Mouse (Mus musculus) kidney, postnatal 0 days (tissue): ENCODE data around the gene Tnpo3. TPM values are rescaled to one million over a fixed set of nuclear protein-coding genes. Genes with fewer than 3 reads are reported as not detected.

Experiments used
- ATAC-seq: fragments of 200-750 bp; cut with Nextera tagmentation; replicated peaks from 2 replicates; pipeline ENCODE4 v1.8.0; 2017; ENCODE audit warnings: low read depth, moderate number of reproducible peaks, moderate TSS enrichment, moderate library complexity; ENCODE audit not compliant: low FRiP score
- DNase-seq: peaks from one replicate; pipeline ENCODE4 v3.0.0-alpha.2; 2016; ENCODE audit warnings: low spot score
- H3K27ac ChIP-seq: fragments of 300-500 bp; sonication (generic); 2 replicates; pipeline ENCODE4 v1.5.1; 2014; ENCODE audit warnings: mild to moderate bottlenecking
- H3K27me3 ChIP-seq: fragments of 300-500 bp; sonication (generic); 2 replicates; pipeline ENCODE4 v1.6.1; 2014; ENCODE audit warnings: low read length, mixed read lengths; ENCODE audit not compliant: insufficient read depth
- H3K36me3 ChIP-seq: fragments of 300-500 bp; sonication (generic); 2 replicates; pipeline ENCODE4 v1.6.1; 2014; ENCODE audit warnings: low read length, mixed read lengths; ENCODE audit not compliant: insufficient read depth
- H3K4me1 ChIP-seq: fragments of 300-500 bp; sonication (generic); replicated peaks from 2 replicates; pipeline ENCODE4 v1.6.1; 2014; ENCODE audit warnings: antibody characterized with exemption, low read length, mixed read lengths; ENCODE audit not compliant: insufficient read depth
- H3K4me2 ChIP-seq: fragments of 300-500 bp; sonication (generic); 2 replicates; pipeline ENCODE4 v1.6.1; 2014; ENCODE audit warnings: mild to moderate bottlenecking, low read length, moderate library complexity, mixed read lengths
- H3K4me3 ChIP-seq: fragments of 300-500 bp; sonication (generic); replicated peaks from 2 replicates; pipeline ENCODE4 v1.5.1; 2014; ENCODE audit warnings: low read depth, low read length
- H3K9ac ChIP-seq: fragments of 300-500 bp; sonication (generic); 2 replicates; pipeline ENCODE4 v1.6.1; 2014; ENCODE audit warnings: low read depth, low read length
- H3K9me3 ChIP-seq: fragments of 300-500 bp; sonication (generic); replicated peaks from 2 replicates; pipeline ENCODE4 v1.6.1; 2016; ENCODE audit warnings: low read length, inconsistent platforms, mixed read lengths
- CTCF ChIP-seq: IDR thresholded peaks from 2 replicates; pipeline ENCODE4 v1.5.1; 2016; ENCODE audit warnings: antibody characterized with exemption, low read depth, mild to moderate bottlenecking, moderate library complexity
- WGBS: fragments of 180-500 bp; shearing (Covaris S2); extraction: QIAGEN DNeasy Blood & Tissue Kit; methylation state at CpG from one replicate; pipeline ENCODE4 v1.1.7; 2014; 5-methylcytosine and 5-hydroxymethylcytosine counted together
- polyA plus RNA-seq: library from polyadenylated mRNA; unstranded; fragments of >200 nt; fragmentation: Nextera tagmentation; extraction: Ambion mirVana; gene quantifications from 2 replicates; pipeline ENCODE4 v1.2.1, GENCODE M21; 2015

Tnpo3 gene
- polyA plus RNA-seq, 1 experiment from 2014 or later = 56.0 TPM

GRCm38 (mm10) chr6:29632552-29633292 is 23.0 kb upstream of the Tnpo3 start:
- no peaks in the 10 kb centered on the region for H3K9me3 ChIP-seq
- H3K36me3 ChIP-seq = no peaks in the 10 kb centered on the region
- DNase-seq (peak; percentile 52), ATAC-seq (peak; percentile 67)
- 30% methylated on average over 12 of the region's 12 CpGs for WGBS
- H3K4me3 ChIP-seq = no peak overlapping the region
- H3K27ac ChIP-seq = peak overlapping the region; percentile 68
- no peaks in the 10 kb centered on the region for H3K4me1 ChIP-seq
- no peaks in the 10 kb centered on the region for H3K27me3 ChIP-seq
- TF ChIP-seq CTCF = no peak
- no peak overlapping the region for H3K9ac ChIP-seq
- H3K4me2 ChIP-seq = 0 out of 2 replicates have a peak overlapping the region, but pooled peaks have one; percentile 3

DNA sequence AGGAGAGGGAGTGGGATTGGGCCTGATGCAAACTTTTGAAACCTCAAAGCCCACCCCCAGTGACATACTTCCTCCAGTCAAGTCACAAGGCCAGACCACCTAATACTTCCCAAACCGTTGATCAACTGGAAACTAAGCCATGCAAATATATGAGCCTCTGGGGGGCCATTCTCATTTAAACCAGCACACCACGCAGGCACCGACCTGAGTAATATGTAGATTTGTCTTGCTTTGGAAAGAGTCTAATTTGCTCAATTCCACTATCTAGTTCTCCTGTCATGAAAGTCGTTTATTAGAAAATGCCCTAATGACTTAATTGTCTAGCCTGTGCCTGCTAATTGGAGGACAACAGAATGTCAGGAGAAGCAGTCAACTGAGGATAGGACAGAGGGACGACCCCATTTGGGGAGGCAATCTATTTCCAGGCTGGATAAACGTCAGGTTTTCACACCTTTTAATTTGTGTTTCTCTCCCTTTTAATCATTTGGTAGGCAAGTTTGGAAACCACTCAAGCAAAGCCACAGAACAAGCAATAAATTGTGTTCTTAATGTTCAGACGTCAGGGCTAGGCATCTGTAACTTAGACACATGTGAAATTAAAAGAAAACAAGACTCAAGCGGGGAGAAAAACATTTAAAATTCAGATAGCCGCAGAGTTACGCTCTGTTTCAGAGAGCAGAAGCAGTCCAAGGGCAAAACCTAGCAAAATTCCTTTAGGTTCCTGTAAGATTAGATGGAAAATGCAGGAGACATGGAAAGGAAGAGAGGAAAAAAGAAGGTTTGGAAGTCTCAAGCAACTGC is 22.3 kb upstream of the Tnpo3 start:
- H3K4me1 ChIP-seq = no peaks in the 10 kb centered on the region
- 9% methylated on average over 10 of the region's 10 CpGs for WGBS
- ATAC-seq (peak; percentile 41; the same call in 1 of the 2 replicates), DNase-seq (peak; percentile 75)
- no peaks in the 10 kb centered on the region for H3K9me3 ChIP-seq
- TF ChIP-seq CTCF = no peak
- H3K9ac ChIP-seq = no peak overlapping the region
- H3K4me3 ChIP-seq = no peak overlapping the region
- no peaks in the 10 kb centered on the region for H3K27me3 ChIP-seq
- peak overlapping the region; percentile 68 for H3K27ac ChIP-seq
- 0 out of 2 replicates have a peak overlapping the region, but pooled peaks have one; percentile 3 for H3K4me2 ChIP-seq
- H3K36me3 ChIP-seq = no peaks in the 10 kb centered on the region

DNA sequence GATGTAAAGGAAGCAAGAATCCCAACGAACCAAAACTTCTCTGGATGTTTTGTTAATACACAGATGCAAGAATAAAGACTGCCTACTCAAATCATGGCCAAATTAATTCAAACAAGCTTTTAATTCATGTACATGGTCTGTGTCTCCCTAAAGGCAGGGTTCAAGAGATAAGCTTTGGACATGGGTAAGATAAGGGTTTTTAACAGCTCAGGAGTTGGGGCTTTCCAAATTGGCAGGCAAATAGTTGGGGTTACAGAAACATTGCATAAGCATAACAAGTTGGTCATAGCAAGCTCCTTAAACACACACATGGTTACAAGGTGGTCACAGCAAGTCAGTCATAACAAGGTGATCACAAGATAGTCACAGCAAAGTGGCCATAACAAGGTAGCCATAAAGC is 20.5 kb upstream of the Tnpo3 start:
- ATAC-seq = no peak

GRCm38 (mm10) chr6:29627756-29628155 is 18.1 kb upstream of the Tnpo3 start:
- H3K4me3 ChIP-seq = no peak overlapping the region
- no peak for TF ChIP-seq CTCF
- H3K9ac ChIP-seq = no peak overlapping the region
- H3K9me3 ChIP-seq = no peaks in the 10 kb centered on the region
- no peaks in the 10 kb centered on the region for H3K27me3 ChIP-seq
- no peak for DNase-seq
- no peak overlapping the region for H3K4me2 ChIP-seq
- no peak for ATAC-seq
- H3K27ac ChIP-seq = no peak overlapping the region
- H3K36me3 ChIP-seq = no peaks in the 10 kb centered on the region
- no peaks in the 10 kb centered on the region for H3K4me1 ChIP-seq
- 88% methylated on average over 2 of the region's 2 CpGs for WGBS

More for the DNA sequence above, 20.5 kb upstream of the Tnpo3 start:
- H3K9me3 ChIP-seq = no peaks in the 10 kb centered on the region
- no peak for TF ChIP-seq CTCF
- no peak overlapping the region for H3K4me2 ChIP-seq
- no peak overlapping the region for H3K4me3 ChIP-seq
- H3K4me1 ChIP-seq = no peaks in the 10 kb centered on the region
- no peaks in the 10 kb centered on the region for H3K27me3 ChIP-seq
- H3K9ac ChIP-seq = no peak overlapping the region
- DNase-seq = no peak
- H3K36me3 ChIP-seq = no peaks in the 10 kb centered on the region
- H3K27ac ChIP-seq = no peak overlapping the region
- 71% methylated on average over 1 of the region's 1 CpGs for WGBS

DNA sequence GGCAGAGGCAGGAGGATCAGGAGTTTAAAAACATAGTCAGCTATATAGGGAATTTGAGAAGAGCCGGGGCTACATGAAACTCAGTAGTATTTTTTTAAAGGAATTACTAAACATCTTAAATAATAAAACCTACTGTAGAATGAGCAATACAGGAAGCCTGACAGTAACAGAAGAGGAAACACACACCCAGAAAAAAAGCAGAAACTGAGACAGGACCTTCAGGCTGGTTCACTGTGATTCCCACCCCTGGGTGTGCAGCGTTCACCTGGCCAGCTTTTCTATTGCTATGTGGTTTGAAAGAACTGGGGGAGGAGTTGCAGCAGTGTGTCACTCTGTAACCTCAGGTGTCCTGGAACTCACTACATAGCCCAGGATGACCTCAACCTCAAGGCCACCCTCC is 14.2 kb upstream of the Tnpo3 start:
- H3K27ac ChIP-seq = no peak overlapping the region
- H3K9ac ChIP-seq = no peak overlapping the region
- no peaks in the 10 kb centered on the region for H3K36me3 ChIP-seq
- H3K4me1 ChIP-seq = no peaks in the 10 kb centered on the region
- ATAC-seq = no peak
- H3K9me3 ChIP-seq = no peaks in the 10 kb centered on the region
- TF ChIP-seq CTCF = no peak
- 87% methylated on average over 2 of the region's 2 CpGs for WGBS
- H3K4me3 ChIP-seq = no peak overlapping the region
- DNase-seq = no peak
- no peaks in the 10 kb centered on the region for H3K27me3 ChIP-seq
- H3K4me2 ChIP-seq = no peak overlapping the region

DNA sequence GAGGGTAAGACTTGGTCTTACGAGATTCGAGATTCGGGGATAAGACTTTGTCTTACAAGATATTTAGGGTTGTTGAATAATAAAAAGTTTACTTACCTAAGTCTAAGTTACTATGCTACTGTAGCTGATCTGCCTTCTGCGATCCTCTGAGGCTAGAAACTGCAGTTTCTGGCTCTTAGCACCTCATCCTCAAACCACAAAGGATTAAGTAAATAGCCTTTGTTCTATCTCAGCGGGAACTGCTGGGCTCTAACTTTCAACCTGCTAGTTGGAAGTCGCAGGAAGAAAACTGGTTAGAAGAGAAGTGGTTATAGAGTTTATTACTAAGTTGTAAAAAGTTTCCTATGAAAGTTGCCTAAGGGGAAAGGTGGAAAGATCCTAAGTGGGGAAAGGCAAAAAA is 12.6 kb upstream of the Tnpo3 start:
- no peak for DNase-seq
- no peaks in the 10 kb centered on the region for H3K9me3 ChIP-seq

More for the DNA sequence above, 12.6 kb upstream of the Tnpo3 start:
- no peaks in the 10 kb centered on the region for H3K36me3 ChIP-seq
- no peak for TF ChIP-seq CTCF
- no peak overlapping the region for H3K9ac ChIP-seq
- H3K4me1 ChIP-seq = no peaks in the 10 kb centered on the region
- whole genome bisulfite sequencing = 42% methylated on average over 6 of the region's 6 CpGs
- no peak for ATAC-seq
- H3K27ac ChIP-seq = no peak overlapping the region
- H3K4me2 ChIP-seq = no peak overlapping the region
- H3K27me3 ChIP-seq = no peaks in the 10 kb centered on the region
- no peak overlapping the region for H3K4me3 ChIP-seq
